Mouse (Mus musculus): Measurements from ENCODE around the gene Zcrb1. TPM values are rescaled to one million over a fixed set of nuclear protein-coding genes. Genes with fewer than 3 reads are reported as not detected.
"Not testable (repeated sequence)": the region's sequence is repeated elsewhere in the genome, so short reads cannot be mapped to it uniquely, and the experiment has no call there.

The Zcrb1 gene
- polyA plus RNA-seq, 1 experiment from 2014 or later: 154 TPM

DNA sequence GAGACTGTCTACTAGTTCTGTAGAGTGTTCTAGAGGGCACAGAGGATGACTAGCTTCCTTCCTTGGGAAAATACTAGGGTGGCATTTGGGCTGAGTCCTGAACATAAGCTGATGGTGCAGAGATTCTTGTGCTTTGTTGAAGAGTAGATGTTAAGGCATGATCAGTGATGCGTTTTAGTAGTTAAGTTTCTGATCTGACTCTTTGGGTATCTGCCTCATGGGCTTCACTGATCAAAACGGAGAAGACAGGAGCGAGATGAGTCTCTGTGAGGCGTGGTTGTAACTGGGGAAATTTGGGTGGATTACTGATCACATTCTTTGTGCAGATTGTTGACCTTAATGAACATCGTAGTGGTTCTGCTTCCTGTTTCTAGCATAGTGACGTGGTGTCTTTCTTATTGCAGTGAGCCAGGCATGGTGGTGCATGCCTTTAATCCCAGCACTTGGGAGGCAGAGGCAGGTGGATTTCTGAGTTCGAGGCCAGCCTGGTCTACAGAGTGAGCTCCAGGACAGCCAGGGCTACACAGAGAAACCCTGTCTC is 7.4 kb upstream of the Zcrb1 start:
- no peak overlapping the region for H3K4me2 ChIP-seq
- H3K4me1 ChIP-seq: peaks cover 8% of the 10 kb centered on the region; the same call in 1 of the 2 replicates
- no peak overlapping the region for H3K9ac ChIP-seq
- H3K36me3 ChIP-seq: peaks cover 18% of the 10 kb centered on the region; the same call in 1 of the 2 replicates
- 91% methylated on average over 7 of the region's 7 CpGs for WGBS
- no peaks in the 10 kb centered on the region for H3K27me3 ChIP-seq
- no peak overlapping the region for H3K27ac ChIP-seq
- H3K4me3 ChIP-seq: no peak overlapping the region
- H3K9me3 ChIP-seq: no peaks in the 10 kb centered on the region
- no peak for ATAC-seq (ENCODE audit: insufficient number of reproducible peaks, insufficient read depth, low FRiP score, low TSS enrichment, low read depth)

- no peak overlapping the region for H3K4me3 ChIP-seq
These were observed 6.7 kb upstream of the Zcrb1 start for GRCm38 (mm10) chr15:93404849-93405248.

DNA sequence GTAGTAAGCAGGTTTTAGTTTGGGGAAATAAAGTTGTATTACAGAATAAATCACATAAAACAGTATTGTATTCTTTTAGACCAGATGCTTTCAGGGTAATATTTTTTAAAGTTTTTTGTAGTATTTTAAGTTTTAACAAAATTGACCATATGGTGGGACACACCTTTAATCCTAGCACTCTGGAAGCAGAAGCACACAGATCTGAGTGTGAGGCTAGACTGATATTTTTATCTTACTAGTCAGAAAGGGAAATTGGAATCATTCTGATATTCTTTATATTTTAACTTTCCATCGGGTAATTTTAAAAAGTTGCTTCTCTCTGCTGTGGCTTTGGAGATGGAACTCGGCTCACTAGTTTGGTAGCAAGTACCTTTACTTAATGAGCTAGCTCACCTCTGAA is 4.6 kb upstream of the Zcrb1 start:
- WGBS: 96% methylated on average over 2 of the region's 2 CpGs
- H3K9ac ChIP-seq: no peak overlapping the region
- H3K4me1 ChIP-seq: peaks cover 19% of the 10 kb centered on the region
- H3K4me3 ChIP-seq: no peak overlapping the region
- 0 out of 2 replicates have a peak, but pooled peaks cover 6% of the 10 kb centered on the region for H3K36me3 ChIP-seq
- H3K9me3 ChIP-seq: no peaks in the 10 kb centered on the region
- ATAC-seq (ENCODE audit: insufficient number of reproducible peaks, insufficient read depth, low FRiP score, low TSS enrichment, low read depth): no peak
- no peak overlapping the region for H3K4me2 ChIP-seq
- no peak overlapping the region for H3K27ac ChIP-seq
- no peaks in the 10 kb centered on the region for H3K27me3 ChIP-seq

More at GRCm38 (mm10) chr15:93404849-93405248, 6.7 kb upstream of the Zcrb1 start:
- Histone ChIP-seq H3K36me3 (peaks cover 16% of the 10 kb centered on the region; the same call in 1 of the 2 replicates), H3K4me2 (no peak overlapping the region), H3K27ac (no peak overlapping the region), H3K4me1 (peaks cover 10% of the 10 kb centered on the region), H3K9ac (no peak overlapping the region), H3K27me3 (no peaks in the 10 kb centered on the region), H3K9me3 (no peaks in the 10 kb centered on the region)
- no peak for ATAC-seq (ENCODE audit: insufficient number of reproducible peaks, insufficient read depth, low FRiP score, low TSS enrichment, low read depth)

DNA sequence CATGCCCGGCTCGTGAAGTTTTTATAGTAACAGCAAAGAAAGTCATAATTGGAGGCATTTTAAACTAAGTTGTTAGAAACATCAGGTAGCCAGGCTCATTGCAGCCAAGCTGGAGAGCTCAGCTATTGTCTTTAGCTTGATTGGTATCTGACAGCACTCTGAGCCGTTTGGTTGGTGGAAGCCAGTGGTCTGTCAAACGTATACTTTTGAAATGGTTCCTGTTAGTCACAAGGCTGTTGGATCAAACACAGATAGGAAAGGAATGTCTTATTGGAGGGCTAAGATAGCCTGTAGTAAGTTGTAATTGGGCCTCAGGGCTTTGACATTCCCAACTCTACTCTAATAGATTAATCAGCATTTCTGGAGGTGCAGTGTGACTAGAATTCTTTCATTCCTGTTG is 3.3 kb upstream of the Zcrb1 start:
- Histone ChIP-seq H3K27ac (no peak overlapping the region), H3K9ac (no peak overlapping the region), H3K4me2 (no peak overlapping the region), H3K4me1 (peaks cover 27% of the 10 kb centered on the region), H3K4me3 (no peak overlapping the region), H3K36me3 (0 out of 2 replicates have a peak, but pooled peaks cover 3% of the 10 kb centered on the region), H3K27me3 (no peaks in the 10 kb centered on the region), H3K9me3 (no peaks in the 10 kb centered on the region)
- ATAC-seq (ENCODE audit: insufficient number of reproducible peaks, insufficient read depth, low FRiP score, low TSS enrichment, low read depth): no peak
- WGBS: 68% methylated on average over 4 of the region's 4 CpGs

DNA sequence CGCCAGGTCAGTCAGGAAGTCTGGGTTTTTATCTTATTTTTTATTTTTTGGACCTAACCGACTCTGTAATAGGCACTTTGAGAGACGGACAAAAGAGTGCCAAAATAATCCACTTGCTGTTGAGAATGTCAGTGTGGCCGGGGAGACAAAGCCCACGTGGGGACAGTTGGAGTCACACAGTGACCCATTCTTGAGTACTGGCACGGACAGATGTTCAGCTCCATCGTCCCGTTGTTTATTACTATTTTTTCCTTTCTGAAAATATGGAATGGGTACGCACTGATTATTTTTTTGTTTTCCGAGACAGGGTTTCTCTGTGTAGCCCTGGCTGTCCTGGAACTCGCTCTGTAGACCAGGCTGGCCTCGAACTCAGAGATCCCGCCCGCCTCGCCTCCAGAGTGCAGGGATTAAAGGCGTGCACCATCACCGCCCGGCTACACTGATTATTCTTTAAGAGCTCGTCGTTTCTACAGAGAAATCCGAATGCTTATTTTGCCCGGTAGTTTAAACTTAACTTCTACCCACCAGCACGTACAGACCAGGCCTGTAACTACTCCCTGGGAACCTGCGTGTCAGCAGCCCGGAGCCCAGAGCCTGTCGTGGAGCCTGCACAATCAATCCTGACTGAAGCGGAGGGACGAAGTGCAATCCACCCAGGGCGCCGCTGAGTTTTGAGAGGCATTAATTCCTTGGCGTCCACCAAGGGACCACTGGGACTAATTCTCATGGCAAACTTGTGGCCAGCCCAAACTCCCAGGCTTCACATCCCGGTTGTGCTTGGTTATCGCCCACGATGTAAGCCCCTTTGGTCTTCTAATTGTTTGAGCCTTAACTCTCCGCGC is 786 bp upstream of the Zcrb1 start:
- Histone ChIP-seq H3K4me2 (peak overlapping the region; percentile 85), H3K27me3 (no peaks in the 10 kb centered on the region), H3K4me1 (peaks cover 34% of the 10 kb centered on the region), H3K9ac (peak overlapping the region; percentile 97), H3K36me3 (peaks cover 17% of the 10 kb centered on the region), H3K27ac (peak overlapping the region; percentile 89), H3K4me3 (peak overlapping the region; percentile 93), H3K9me3 (no peaks in the 10 kb centered on the region)
- under 1% methylated on average over 36 of the region's 36 CpGs for WGBS
- no peak for ATAC-seq (ENCODE audit: insufficient number of reproducible peaks, insufficient read depth, low FRiP score, low TSS enrichment, low read depth)

GRCm38 (mm10) chr15:93397269-93397668 is 865 bp downstream of the Zcrb1 start:
- WGBS: 1% methylated on average over 11 of the region's 11 CpGs
- peaks cover 32% of the 10 kb centered on the region for H3K36me3 ChIP-seq
- peak overlapping the region; percentile 97 for H3K9ac ChIP-seq
- H3K27me3 ChIP-seq: no peaks in the 10 kb centered on the region
- peak overlapping the region; percentile 85 for H3K4me2 ChIP-seq
- H3K9me3 ChIP-seq: no peaks in the 10 kb centered on the region
- H3K27ac ChIP-seq: no peak overlapping the region
- H3K4me1 ChIP-seq: peaks cover 34% of the 10 kb centered on the region
- no peak for ATAC-seq (ENCODE audit: insufficient number of reproducible peaks, insufficient read depth, low FRiP score, low TSS enrichment, low read depth)
- peak overlapping the region; percentile 93 for H3K4me3 ChIP-seq

- 0 out of 2 replicates have a peak, but pooled peaks cover 2% of the 10 kb centered on the region for H3K9me3 ChIP-seq
- H3K36me3 ChIP-seq: peaks cover 22% of the 10 kb centered on the region
- no peak overlapping the region for H3K4me3 ChIP-seq
- no peaks in the 10 kb centered on the region for H3K27me3 ChIP-seq
- H3K9ac ChIP-seq: no peak overlapping the region
- H3K4me1 ChIP-seq: no peaks in the 10 kb centered on the region
- H3K27ac ChIP-seq: no peak overlapping the region
- 62% methylated on average over 5 of the region's 5 CpGs for whole genome bisulfite sequencing
- H3K4me2 ChIP-seq: no peak overlapping the region
- no peak for ATAC-seq (ENCODE audit: insufficient number of reproducible peaks, insufficient read depth, low FRiP score, low TSS enrichment, low read depth)
These were observed 16.8 kb downstream of the Zcrb1 start for GRCm38 (mm10) chr15:93381337-93381736.

DNA sequence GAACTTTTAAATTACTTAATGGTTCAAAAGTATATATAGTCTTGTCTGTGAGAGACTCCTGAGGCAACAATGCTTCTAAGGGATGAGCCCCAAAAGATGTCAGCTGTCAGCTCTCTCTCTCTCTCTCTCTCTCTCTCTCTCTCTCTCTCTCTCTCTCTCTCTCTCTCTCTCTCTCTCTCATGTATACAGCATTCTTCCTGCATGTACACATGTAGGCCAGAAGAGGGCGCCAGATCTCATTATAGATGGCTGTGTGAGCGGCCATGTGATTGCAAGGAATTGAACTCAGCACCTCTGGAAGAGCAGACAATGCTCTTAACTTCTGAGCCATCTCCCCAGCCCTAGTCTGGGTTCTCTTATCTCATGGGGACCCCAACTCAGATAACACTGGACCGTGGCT is 19.0 kb downstream of the Zcrb1 start:
- Histone ChIP-seq H3K27me3 (no peaks in the 10 kb centered on the region), H3K4me2 (no peak overlapping the region), H3K4me1 (no peaks in the 10 kb centered on the region), H3K27ac (no peak overlapping the region), H3K9ac (no peak overlapping the region), H3K9me3 (0 out of 2 replicates have a peak, but pooled peaks cover 2% of the 10 kb centered on the region), H3K4me3 (no peak overlapping the region), H3K36me3 (peaks cover 5% of the 10 kb centered on the region)
- ATAC-seq (ENCODE audit: insufficient number of reproducible peaks, insufficient read depth, low FRiP score, low TSS enrichment, low read depth): no peak
- 76% methylated on average over 3 of the region's 3 CpGs for WGBS

DNA sequence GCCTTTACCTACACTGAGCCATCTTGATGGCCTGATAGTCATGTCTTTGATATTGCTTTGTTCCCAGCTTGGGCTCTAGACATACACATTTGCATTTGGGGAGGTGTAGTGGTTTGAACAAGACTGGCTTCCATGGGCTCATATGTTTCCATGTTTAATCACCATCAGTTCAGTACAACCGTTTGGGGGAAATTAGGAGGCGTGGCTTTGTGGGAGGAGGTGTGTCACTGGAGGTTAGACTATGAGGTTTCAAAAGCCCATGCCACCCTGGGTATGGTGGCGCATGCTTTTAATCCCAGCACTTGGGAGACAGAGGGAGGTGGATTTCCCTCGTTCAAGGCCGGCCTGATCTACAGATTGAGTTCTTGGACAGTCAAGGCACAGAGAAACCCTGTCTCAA is 22.4 kb downstream of the Zcrb1 start:
- H3K4me1 ChIP-seq: no peaks in the 10 kb centered on the region
- H3K4me2 ChIP-seq: no peak overlapping the region
- H3K9me3 ChIP-seq: no peaks in the 10 kb centered on the region
- no peak overlapping the region for H3K4me3 ChIP-seq
- H3K9ac ChIP-seq: no peak overlapping the region
- no peak for ATAC-seq (ENCODE audit: insufficient number of reproducible peaks, insufficient read depth, low FRiP score, low TSS enrichment, low read depth)
- no peaks in the 10 kb centered on the region for H3K27me3 ChIP-seq
- no peaks in the 10 kb centered on the region for H3K36me3 ChIP-seq
- H3K27ac ChIP-seq: no peak overlapping the region
- 84% methylated on average over 5 of the region's 5 CpGs for WGBS

GRCm38 (mm10) chr15:93372525-93373119 is 25.5 kb downstream of the Zcrb1 start:
- H3K9me3 ChIP-seq; H3K27me3 ChIP-seq; H3K4me3 ChIP-seq; H3K27ac ChIP-seq; H3K36me3 ChIP-seq; H3K4me1 ChIP-seq; H3K4me2 ChIP-seq; H3K9ac ChIP-seq; ATAC-seq (ENCODE audit: insufficient number of reproducible peaks, insufficient read depth, low FRiP score, low TSS enrichment, low read depth): not testable (repeated sequence)

DNA sequence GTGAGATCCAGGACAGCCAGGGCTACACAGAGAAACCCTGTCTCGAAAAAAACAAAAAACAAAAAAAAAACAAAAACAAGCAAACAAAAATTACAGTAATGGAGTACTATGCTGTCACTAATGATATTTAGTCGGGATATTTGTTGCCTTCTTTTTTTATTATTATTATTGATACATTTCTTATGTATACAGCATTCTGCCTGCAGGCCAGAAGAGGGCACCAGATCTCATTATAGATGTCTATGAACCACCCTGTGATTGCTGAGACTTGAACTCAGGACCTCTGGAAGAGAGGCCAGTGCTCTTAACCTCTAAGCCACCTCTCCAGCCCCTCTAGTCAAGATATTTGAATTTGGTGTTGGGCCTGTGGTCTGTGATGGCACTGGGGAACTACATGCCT is 26.3 kb downstream of the Zcrb1 start:
- Histone ChIP-seq H3K9me3 (no peaks in the 10 kb centered on the region), H3K27me3 (no peaks in the 10 kb centered on the region), H3K4me2 (no peak overlapping the region), H3K27ac (no peak overlapping the region), H3K4me3 (no peak overlapping the region), H3K9ac (no peak overlapping the region), H3K4me1 (no peaks in the 10 kb centered on the region), H3K36me3 (no peaks in the 10 kb centered on the region)
- no peak for ATAC-seq (ENCODE audit: insufficient number of reproducible peaks, insufficient read depth, low FRiP score, low TSS enrichment, low read depth)
- WGBS: 82% methylated on average over 2 of the region's 2 CpGs

DNA sequence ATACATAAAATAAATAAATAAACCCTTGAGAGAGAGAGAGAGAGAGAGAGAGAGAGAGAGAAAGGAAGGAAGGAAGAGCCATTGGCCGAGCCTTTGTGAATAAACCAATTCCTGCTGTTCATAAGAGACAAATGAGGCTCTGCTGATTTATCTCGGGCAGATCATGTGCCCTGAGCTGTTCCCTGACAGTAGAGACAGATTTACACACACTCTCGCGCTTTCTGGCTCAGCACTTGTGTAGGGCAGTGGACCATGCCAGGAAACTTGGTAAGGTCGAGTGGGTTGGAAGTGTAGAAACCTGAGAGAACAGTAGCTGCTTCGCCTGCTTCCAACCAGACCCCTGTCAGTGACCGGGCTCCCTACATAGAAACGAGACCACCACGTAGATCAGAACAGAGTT is 29.6 kb downstream of the Zcrb1 start:
- no peaks in the 10 kb centered on the region for H3K27me3 ChIP-seq
- WGBS: 66% methylated on average over 9 of the region's 9 CpGs
- H3K4me1 ChIP-seq: no peaks in the 10 kb centered on the region
- no peak for ATAC-seq (ENCODE audit: insufficient number of reproducible peaks, insufficient read depth, low FRiP score, low TSS enrichment, low read depth)
- no peaks in the 10 kb centered on the region for H3K9me3 ChIP-seq
- H3K9ac ChIP-seq: no peak overlapping the region
- H3K27ac ChIP-seq: no peak overlapping the region
- H3K36me3 ChIP-seq: no peaks in the 10 kb centered on the region
- H3K4me3 ChIP-seq: no peak overlapping the region
- no peak overlapping the region for H3K4me2 ChIP-seq

Data from embryonic facial prominence, embryonic 13.5 days (tissue).